In genomic region chr14:17905627-17906026, GRCm38 (mm10) we compare ENCODE assay signal across 18 mouse cellular contexts.
"Had no signal": no experiment of that assay in that cellular context is flagged by ENCODE, and none has a peak within 500 bp of the region (broad histone marks: within the 10 kb centered on the region; RNA-seq: fewer than 3 reads in every experiment).

No protein-coding gene starts in this region.

- DNase-seq: gastrocnemius, adult 2 months; gastrocnemius, postnatal 10 days; gastrocnemius, postnatal 25 days; heart, adult 11 months; heart, adult 2 months; heart, postnatal 14 days; heart, postnatal 36 days; kidney, adult 18-20 months; kidney, adult 8-10 months; kidney, postnatal 10 days; kidney, postnatal 25 days; kidney, postnatal 4 days; liver; liver, embryonic 13.5 days had no signal

- ATAC-seq: hindbrain, embryonic 16.5 days; inflammation-experienced regulatory T-cells, adult 6 months; intestine, embryonic 15.5 days; intestine, postnatal 0 days had no signal
